Mouse (Mus musculus) midbrain, postnatal 0 days (tissue): ENCODE data around the gene Fth1. TPM values are rescaled to one million over a fixed set of nuclear protein-coding genes. Genes with fewer than 3 reads are reported as not detected.

Experiments used
- ATAC-seq: fragments of 200-750 bp; cut with Nextera tagmentation; 2 replicates; pipeline ENCODE4 v1.8.0; 2017; ENCODE audit warnings: moderate number of reproducible peaks, mild to moderate bottlenecking, moderate TSS enrichment, moderate library complexity; ENCODE audit not compliant: low FRiP score
- DNase-seq: peaks from one replicate; pipeline ENCODE4 v3.0.0-alpha.2; 2015; ENCODE audit warnings: low spot score
- H3K27ac ChIP-seq: fragments of 300-500 bp; sonication (generic); 2 replicates; pipeline ENCODE4 v1.5.1; 2014; ENCODE audit warnings: low read depth, mild to moderate bottlenecking, low read length, mixed read lengths
- H3K27me3 ChIP-seq: fragments of 300-500 bp; sonication (generic); 2 replicates; pipeline ENCODE4 v1.6.1; 2014; ENCODE audit warnings: low read length, control low read depth, mixed read lengths; ENCODE audit not compliant: insufficient read depth
- H3K36me3 ChIP-seq: fragments of 300-500 bp; sonication (generic); 2 replicates; pipeline ENCODE4 v1.6.1; 2014; ENCODE audit warnings: low read length, control low read depth, mixed read lengths; ENCODE audit not compliant: insufficient read depth
- H3K4me1 ChIP-seq: fragments of 300-500 bp; sonication (generic); 2 replicates; pipeline ENCODE4 v1.6.1; 2014; ENCODE audit warnings: mild to moderate bottlenecking, control low read depth, antibody characterized with exemption, low read length, mixed read lengths; ENCODE audit not compliant: insufficient read depth
- H3K4me2 ChIP-seq: fragments of 300-500 bp; sonication (generic); 2 replicates; pipeline ENCODE4 v1.6.1; 2014; ENCODE audit warnings: low read depth, mild to moderate bottlenecking, low read length, mixed read lengths; ENCODE audit not compliant: poor library complexity, severe bottlenecking
- H3K4me3 ChIP-seq: fragments of 300-500 bp; sonication (generic); 2 replicates; pipeline ENCODE4 v1.5.1; 2014; ENCODE audit warnings: low read depth, mild to moderate bottlenecking, low read length, moderate library complexity
- H3K9ac ChIP-seq: fragments of 300-500 bp; sonication (generic); replicated peaks from 2 replicates; pipeline ENCODE4 v1.6.1; 2014; ENCODE audit warnings: mild to moderate bottlenecking, low read length, moderate library complexity, mixed read lengths; ENCODE audit not compliant: poor library complexity, severe bottlenecking
- H3K9me3 ChIP-seq: fragments of 300-500 bp; sonication (generic); 2 replicates; pipeline ENCODE4 v1.6.1; 2016; ENCODE audit warnings: low read length, control low read depth
- CTCF ChIP-seq: IDR thresholded peaks from 2 replicates; pipeline ENCODE4 v1.5.1; 2016; ENCODE audit warnings: antibody characterized with exemption, mild to moderate bottlenecking
- WGBS: fragments of 180-500 bp; shearing (Covaris S2); extraction: QIAGEN DNeasy Blood & Tissue Kit; methylation state at CpG from one replicate; pipeline ENCODE4 v1.1.7; 2014; 5-methylcytosine and 5-hydroxymethylcytosine counted together
- polyA plus RNA-seq: library from polyadenylated mRNA; unstranded; fragments of >200 nt; fragmentation: Nextera tagmentation; extraction: Ambion mirVana; gene quantifications from 2 replicates; pipeline ENCODE4 v1.2.1, GENCODE M21; 2015
- total RNA-seq: library from RNA; depleted of rRNA; stranded (reverse); fragments of >200 nt; gene quantifications from 2 replicates; pipeline ENCODE4 v1.2.3, GENCODE M21; 2014

The Fth1 gene
- total and polyA plus RNA-seq, 2 experiments from 2014 or later: 436 to 2,585 TPM

DNA sequence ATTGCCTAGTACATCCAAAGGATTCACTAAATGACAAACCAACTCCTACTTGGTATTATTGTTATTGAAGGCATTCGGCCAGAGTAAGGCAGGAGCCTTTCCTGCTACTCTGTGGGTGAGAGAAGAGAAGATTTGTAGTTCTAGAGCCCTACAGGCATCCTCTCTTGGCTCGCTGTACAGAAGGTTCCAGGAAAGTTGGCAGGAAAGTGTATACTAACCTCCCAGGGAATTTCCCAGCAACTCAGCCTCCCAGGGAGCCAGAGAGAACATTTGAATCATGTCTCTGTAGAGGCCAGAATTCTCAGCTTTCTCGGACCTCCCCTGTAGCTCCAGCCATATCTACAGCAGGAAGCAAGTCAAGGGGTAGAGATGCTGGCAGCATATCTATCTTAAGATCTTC lies 33.4 kb upstream of the Fth1 start:
- TF ChIP-seq CTCF: no peak
- Histone ChIP-seq H3K27me3 (no peaks in the 10 kb centered on the region), H3K36me3 (no peaks in the 10 kb centered on the region), H3K9me3 (no peaks in the 10 kb centered on the region), H3K4me3 (no peak overlapping the region), H3K4me2 (no peak overlapping the region), H3K27ac (no peak overlapping the region), H3K4me1 (no peaks in the 10 kb centered on the region), H3K9ac (no peak overlapping the region)
- no peak for ATAC-seq
- 82% methylated on average over 3 of the region's 3 CpGs for WGBS
- peak; percentile 16 for DNase-seq

DNA sequence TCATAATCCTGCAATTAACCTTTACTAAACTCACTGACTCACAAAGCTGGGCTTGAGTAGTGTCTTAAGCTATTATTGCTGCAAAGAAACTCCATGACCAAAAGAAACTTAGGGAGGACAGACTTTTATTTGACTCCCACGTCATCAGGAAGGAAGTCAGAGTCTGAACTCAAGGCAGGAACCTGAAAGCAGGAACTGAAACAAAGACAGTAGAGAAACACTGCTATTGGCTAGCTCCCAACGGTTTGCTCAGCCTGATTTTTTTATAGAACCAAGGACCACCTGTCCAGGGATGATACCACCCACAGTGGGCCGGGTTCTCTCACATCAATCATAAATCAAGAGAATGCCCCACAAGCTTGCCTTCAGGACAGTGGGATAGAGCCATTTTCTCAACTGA lies 28.0 kb upstream of the Fth1 start:
- Histone ChIP-seq H3K27me3 (no peaks in the 10 kb centered on the region), H3K36me3 (no peaks in the 10 kb centered on the region), H3K9me3 (no peaks in the 10 kb centered on the region), H3K27ac (no peak overlapping the region), H3K4me3 (no peak overlapping the region), H3K4me1 (no peaks in the 10 kb centered on the region), H3K4me2 (no peak overlapping the region), H3K9ac (no peak overlapping the region)
- TF ChIP-seq CTCF: no peak
- DNase-seq (no peak), ATAC-seq (no peak)
- WGBS: 74% methylated on average over 3 of the region's 3 CpGs

GRCm38 (mm10) chr19:9952912-9953311 lies 27.5 kb upstream of the Fth1 start:
- Histone ChIP-seq H3K4me1 (no peaks in the 10 kb centered on the region), H3K9ac (no peak overlapping the region), H3K4me2 (no peak overlapping the region), H3K4me3 (no peak overlapping the region), H3K36me3 (no peaks in the 10 kb centered on the region), H3K9me3 (no peaks in the 10 kb centered on the region), H3K27me3 (no peaks in the 10 kb centered on the region), H3K27ac (no peak overlapping the region)
- ATAC-seq (no peak), DNase-seq (no peak)
- no peak for TF ChIP-seq CTCF
- 86% methylated on average over 3 of the region's 3 CpGs for WGBS

DNA sequence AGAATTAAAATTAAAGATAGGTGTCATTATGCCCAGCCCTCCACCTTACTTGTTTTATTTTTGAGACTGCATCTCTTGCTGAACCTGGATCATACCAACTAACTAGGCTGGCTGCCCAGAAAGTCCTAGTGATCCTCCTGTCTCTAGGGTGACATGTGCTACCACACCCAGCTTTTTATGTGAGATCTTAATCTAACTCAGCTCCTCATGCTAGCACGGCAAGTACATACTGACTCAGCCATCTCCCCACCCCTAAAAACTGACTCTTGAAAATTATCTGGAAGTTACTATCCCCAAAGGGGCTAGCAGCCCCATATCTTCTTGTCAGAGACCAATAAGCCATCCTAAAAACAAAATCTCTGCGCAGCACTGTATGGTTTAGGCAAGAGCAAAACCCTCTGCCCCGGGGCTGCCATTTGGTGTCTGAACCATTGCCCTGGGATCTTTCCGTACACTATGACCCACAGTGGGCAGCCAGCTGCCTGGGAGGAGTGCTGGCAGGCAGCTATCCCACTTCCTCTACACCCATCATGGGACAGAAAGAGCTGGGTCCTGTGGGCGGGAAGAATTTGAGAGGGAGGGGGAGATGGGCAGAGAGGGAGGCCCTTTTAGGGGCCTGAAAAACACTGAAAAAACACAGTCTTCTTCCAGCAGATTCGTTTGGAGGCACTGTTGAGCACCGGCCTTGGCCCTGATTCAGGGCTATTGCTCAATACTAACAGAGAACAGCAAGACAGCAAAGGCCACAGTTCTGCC lies 26.2 kb upstream of the Fth1 start:
- no peak for TF ChIP-seq CTCF
- Histone ChIP-seq H3K4me1 (no peaks in the 10 kb centered on the region), H3K27ac (peak overlapping the region; percentile 71; the same call in 1 of the 2 replicates), H3K4me2 (no peak overlapping the region), H3K4me3 (no peak overlapping the region), H3K9me3 (no peaks in the 10 kb centered on the region), H3K27me3 (no peaks in the 10 kb centered on the region), H3K36me3 (no peaks in the 10 kb centered on the region), H3K9ac (no peak overlapping the region)
- WGBS: 43% methylated on average over 7 of the region's 7 CpGs
- DNase-seq (peak; percentile 79), ATAC-seq (0 out of 2 replicates have a peak, but pooled peaks have one; percentile 47)

DNA sequence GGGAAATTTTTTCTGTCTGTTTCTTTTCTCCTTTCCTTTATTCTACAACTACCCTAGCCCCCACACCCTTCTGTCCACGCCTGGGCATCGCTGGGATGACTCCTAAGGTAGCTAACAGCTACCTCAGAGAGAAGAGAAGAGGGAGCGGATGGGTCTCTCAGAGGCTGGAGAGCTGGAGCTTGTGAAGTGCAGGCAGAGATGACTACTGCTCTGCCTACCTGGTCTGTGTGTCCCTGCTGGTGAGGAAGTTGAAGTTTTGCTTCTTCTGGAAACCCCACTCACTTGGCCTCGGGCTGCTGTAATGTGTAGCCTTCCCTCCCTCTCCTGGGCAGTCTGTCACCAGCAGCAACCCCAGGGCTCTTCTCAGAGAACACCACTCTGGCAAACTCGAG lies 25.6 kb upstream of the Fth1 start:
- ATAC-seq (0 out of 2 replicates have a peak, but pooled peaks have one; percentile 23), DNase-seq (no peak)
- Histone ChIP-seq H3K27ac (peak overlapping the region; percentile 71; the same call in 1 of the 2 replicates), H3K27me3 (no peaks in the 10 kb centered on the region), H3K4me3 (no peak overlapping the region), H3K4me1 (no peaks in the 10 kb centered on the region), H3K9ac (no peak overlapping the region), H3K36me3 (no peaks in the 10 kb centered on the region), H3K4me2 (no peak overlapping the region), H3K9me3 (no peaks in the 10 kb centered on the region)
- no peak for TF ChIP-seq CTCF
- WGBS: 39% methylated on average over 5 of the region's 5 CpGs

- Histone ChIP-seq H3K36me3 (no peaks in the 10 kb centered on the region), H3K27me3 (no peaks in the 10 kb centered on the region), H3K27ac (no peak overlapping the region), H3K4me1 (no peaks in the 10 kb centered on the region), H3K9me3 (no peaks in the 10 kb centered on the region), H3K4me3 (no peak overlapping the region), H3K4me2 (no peak overlapping the region), H3K9ac (no peak overlapping the region)
- no peak for TF ChIP-seq CTCF
- 69% methylated on average over 1 of the region's 1 CpGs for WGBS
- ATAC-seq (no peak), DNase-seq (no peak)
Measured at GRCm38 (mm10) chr19:9955438-9955837, 25.0 kb upstream of the Fth1 start.
